Mouse (Mus musculus) limb, embryonic 10.5 days (tissue): ENCODE measurements around the gene Nckap5. TPM values are rescaled to one million over a fixed set of nuclear protein-coding genes. Genes with fewer than 3 reads are reported as not detected.

ENCODE experiments used
- DNase-seq: peaks from one replicate; pipeline ENCODE4 v3.0.0-alpha.2; 2017; ENCODE audit warnings: low spot score
- H3K27ac ChIP-seq: fragments of 300-500 bp; sonication (generic); 2 replicates; pipeline ENCODE4 v1.5.1; 2016; ENCODE audit warnings: mild to moderate bottlenecking
- H3K27me3 ChIP-seq: fragments of 300-500 bp; sonication (generic); 2 replicates; pipeline ENCODE4 v1.6.1; 2016; ENCODE audit warnings: low read depth, mild to moderate bottlenecking; ENCODE audit not compliant: poor library complexity, severe bottlenecking
- H3K36me3 ChIP-seq: fragments of 300-500 bp; sonication (generic); 2 replicates; pipeline ENCODE4 v1.6.1; 2016; ENCODE audit warnings: mild to moderate bottlenecking, moderate library complexity
- H3K4me1 ChIP-seq: fragments of 300-500 bp; sonication (generic); 2 replicates; pipeline ENCODE4 v1.6.1; 2016
- H3K4me3 ChIP-seq: fragments of 300-500 bp; sonication (generic); 2 replicates; pipeline ENCODE4 v1.5.1; 2016; ENCODE audit warnings: mild to moderate bottlenecking, moderate library complexity
- H3K9me3 ChIP-seq: fragments of 300-500 bp; sonication (generic); replicated peaks from 2 replicates; pipeline ENCODE4 v1.6.1; 2016; ENCODE audit warnings: mild to moderate bottlenecking
- WGBS: fragments of 180-500 bp; shearing (Covaris S2); methylation state at CpG from one replicate; pipeline ENCODE4 v1.1.7; 2016; 5-methylcytosine and 5-hydroxymethylcytosine counted together
- polyA plus RNA-seq: library from polyadenylated mRNA; unstranded; fragments of >200 nt; fragmentation: Nextera tagmentation; extraction: Ambion mirVana; gene quantifications from 2 replicates; pipeline ENCODE4 v1.2.1, GENCODE M21; 2016

Nckap5 gene
- polyA plus RNA-seq, 1 experiment from 2014 or later = 1.8 TPM

DNA sequence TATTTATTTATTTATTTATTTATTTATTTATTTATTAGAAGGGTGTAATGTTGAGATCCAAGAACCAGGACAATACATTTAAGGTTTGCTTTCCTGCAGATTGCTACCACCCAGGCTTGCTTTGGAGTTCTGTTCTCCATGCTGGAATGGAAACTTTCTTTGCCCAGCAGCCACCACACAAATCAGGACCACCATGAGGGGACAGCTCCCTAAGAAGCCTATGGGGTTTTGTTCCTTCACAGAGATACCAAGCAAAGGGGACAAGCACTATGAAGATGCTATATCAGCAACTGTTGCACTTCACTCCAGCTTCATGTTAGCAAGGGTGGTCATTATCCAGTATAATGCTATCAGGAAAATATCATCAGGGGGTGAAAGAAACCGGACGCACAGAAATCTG lies 513.7 kb downstream of the Nckap5 start:
- H3K27me3 ChIP-seq = no peaks in the 10 kb centered on the region
- peak; percentile 64 for DNase-seq
- H3K36me3 ChIP-seq = no peaks in the 10 kb centered on the region
- WGBS = 68% methylated on average over 2 of the region's 2 CpGs
- no peaks in the 10 kb centered on the region for H3K9me3 ChIP-seq
- H3K4me3 ChIP-seq = no peak overlapping the region
- no peaks in the 10 kb centered on the region for H3K4me1 ChIP-seq
- H3K27ac ChIP-seq = no peak overlapping the region

GRCm38 (mm10) chr1:126301129-126301528 lies 529.5 kb downstream of the Nckap5 start:
- H3K27ac ChIP-seq = no peak overlapping the region
- 93% methylated on average over 2 of the region's 2 CpGs for WGBS
- H3K4me1 ChIP-seq = no peaks in the 10 kb centered on the region
- no peaks in the 10 kb centered on the region for H3K9me3 ChIP-seq
- H3K4me3 ChIP-seq = no peak overlapping the region
- no peak for DNase-seq
- H3K27me3 ChIP-seq = no peaks in the 10 kb centered on the region
- no peaks in the 10 kb centered on the region for H3K36me3 ChIP-seq

DNA sequence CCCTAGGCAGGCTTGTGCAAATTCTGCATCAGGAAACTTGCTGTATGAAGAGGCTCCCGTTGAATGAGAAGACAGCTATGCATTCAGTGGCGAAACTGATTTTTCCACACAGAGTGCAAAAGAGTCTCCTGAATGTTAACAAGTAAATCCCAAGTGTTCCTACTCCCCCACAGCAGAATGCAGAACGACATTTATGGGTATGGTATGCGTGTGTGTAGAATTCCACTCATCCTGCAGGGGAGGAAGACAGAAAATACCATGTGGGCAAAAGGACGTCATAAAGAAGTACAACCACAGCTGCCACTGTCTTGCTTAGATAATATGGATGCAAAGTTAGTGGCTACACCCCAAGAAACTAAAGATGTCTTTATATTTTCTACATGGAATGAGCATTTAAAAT lies 565.7 kb downstream of the Nckap5 start:
- Histone ChIP-seq H3K4me3 (no peak overlapping the region), H3K9me3 (no peaks in the 10 kb centered on the region), H3K27me3 (no peaks in the 10 kb centered on the region), H3K36me3 (no peaks in the 10 kb centered on the region), H3K4me1 (no peaks in the 10 kb centered on the region), H3K27ac (no peak overlapping the region)
- WGBS = 83% methylated on average over 5 of the region's 5 CpGs
- DNase-seq = no peak

DNA sequence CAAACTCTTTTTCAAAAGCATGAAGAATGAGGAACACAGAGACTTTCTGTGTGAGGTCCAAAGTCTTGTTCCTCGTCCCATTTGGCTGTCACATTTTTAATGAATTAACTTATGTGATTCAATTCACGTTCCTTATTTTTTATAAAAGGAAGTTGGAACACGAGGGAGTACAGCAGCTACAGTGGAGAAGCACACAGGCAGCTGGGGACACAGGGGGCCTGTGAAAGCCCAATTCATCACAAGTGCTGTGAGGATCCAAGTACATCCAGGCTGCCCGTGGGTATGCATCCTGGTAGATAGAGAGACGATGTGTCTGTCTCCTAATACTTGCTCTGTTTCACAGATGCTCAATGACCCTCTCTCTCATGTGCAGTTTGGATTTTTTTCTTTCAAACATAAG lies 576.2 kb downstream of the Nckap5 start:
- Histone ChIP-seq H3K36me3 (no peaks in the 10 kb centered on the region), H3K4me3 (no peak overlapping the region), H3K4me1 (no peaks in the 10 kb centered on the region), H3K27ac (no peak overlapping the region), H3K9me3 (no peaks in the 10 kb centered on the region), H3K27me3 (no peaks in the 10 kb centered on the region)
- DNase-seq = no peak
- 86% methylated on average over 5 of the region's 5 CpGs for WGBS

DNA sequence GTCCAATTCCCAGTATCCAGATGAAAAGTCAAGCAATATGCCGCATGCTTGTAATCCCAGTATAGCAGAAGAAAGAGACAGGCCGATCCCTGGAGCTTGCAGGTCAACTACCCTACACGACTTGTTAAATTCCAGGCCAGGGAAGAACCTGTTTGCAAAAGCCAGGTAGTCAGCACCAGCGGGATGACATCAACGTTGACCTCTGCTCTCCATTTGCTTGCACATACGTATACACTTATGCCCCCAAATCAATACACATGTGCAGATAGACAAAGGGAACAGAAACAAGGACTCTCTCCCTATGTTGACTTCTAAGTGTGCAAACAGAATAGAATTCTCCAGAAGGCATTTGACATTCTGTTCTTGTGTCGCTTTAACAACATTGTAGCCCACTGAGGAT lies 576.7 kb downstream of the Nckap5 start:
- no peaks in the 10 kb centered on the region for H3K9me3 ChIP-seq
- DNase-seq = no peak
- H3K36me3 ChIP-seq = no peaks in the 10 kb centered on the region
- H3K4me1 ChIP-seq = no peaks in the 10 kb centered on the region
- no peak overlapping the region for H3K4me3 ChIP-seq
- 92% methylated on average over 7 of the region's 7 CpGs for WGBS
- no peaks in the 10 kb centered on the region for H3K27me3 ChIP-seq
- H3K27ac ChIP-seq = no peak overlapping the region

DNA sequence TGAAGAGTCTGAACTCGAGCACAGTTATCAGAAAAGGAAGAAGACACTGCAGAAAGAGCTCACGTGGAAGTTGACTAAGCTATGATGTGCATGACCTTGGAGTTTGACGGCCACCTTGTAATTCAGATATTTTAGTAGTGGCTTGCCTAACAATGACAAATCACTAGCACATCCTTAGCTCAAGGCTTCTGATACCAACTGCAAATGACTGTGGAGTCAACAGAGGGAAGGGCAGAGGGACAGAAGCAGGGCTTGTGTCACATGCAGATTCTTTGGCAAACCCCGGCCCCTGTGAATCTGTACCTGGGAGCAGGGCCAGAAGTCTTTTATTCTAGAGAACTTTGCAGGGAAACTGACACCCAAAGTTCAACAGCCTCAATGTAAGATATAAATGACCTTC lies 597.4 kb downstream of the Nckap5 start:
- H3K27me3 ChIP-seq = no peaks in the 10 kb centered on the region
- no peak overlapping the region for H3K27ac ChIP-seq
- H3K9me3 ChIP-seq = no peaks in the 10 kb centered on the region
- H3K36me3 ChIP-seq = no peaks in the 10 kb centered on the region
- WGBS = 88% methylated on average over 4 of the region's 4 CpGs
- H3K4me3 ChIP-seq = no peak overlapping the region
- DNase-seq = no peak
- H3K4me1 ChIP-seq = no peaks in the 10 kb centered on the region

- 81% methylated on average over 9 of the region's 9 CpGs for WGBS
- Histone ChIP-seq H3K4me3 (no peak overlapping the region), H3K27me3 (no peaks in the 10 kb centered on the region), H3K27ac (no peak overlapping the region), H3K9me3 (no peaks in the 10 kb centered on the region), H3K36me3 (no peaks in the 10 kb centered on the region), H3K4me1 (no peaks in the 10 kb centered on the region)
- no peak for DNase-seq
These were observed 599.4 kb downstream of the Nckap5 start for GRCm38 (mm10) chr1:126231199-126231598.

- 86% methylated on average over 6 of the region's 6 CpGs for WGBS
- no peaks in the 10 kb centered on the region for H3K4me1 ChIP-seq
- H3K4me3 ChIP-seq = no peak overlapping the region
- no peak overlapping the region for H3K27ac ChIP-seq
- no peaks in the 10 kb centered on the region for H3K27me3 ChIP-seq
- no peak for DNase-seq
- H3K36me3 ChIP-seq = no peaks in the 10 kb centered on the region
- H3K9me3 ChIP-seq = no peaks in the 10 kb centered on the region
These were observed 620.4 kb downstream of the Nckap5 start for GRCm38 (mm10) chr1:126210212-126210611.

DNA sequence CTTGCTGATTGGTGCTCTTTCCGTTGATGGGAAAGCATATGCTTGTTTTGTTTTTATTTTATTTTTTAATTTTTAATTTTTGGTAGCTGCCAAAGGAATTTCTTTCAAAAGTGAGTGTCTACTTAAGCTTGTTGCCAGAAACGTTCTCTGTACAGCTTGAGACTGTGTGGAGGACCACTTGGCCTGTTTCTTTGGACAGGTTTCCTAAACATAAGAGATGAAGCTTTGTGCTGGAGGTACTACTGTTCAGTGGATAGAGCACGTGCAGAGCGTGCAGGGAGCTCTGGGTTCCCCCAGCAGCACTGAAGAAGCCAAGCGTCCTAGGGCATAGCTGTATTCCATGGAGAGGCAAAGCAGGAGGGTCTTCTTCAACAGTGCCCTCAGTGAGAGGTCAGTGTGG lies 620.9 kb downstream of the Nckap5 start:
- WGBS = 87% methylated on average over 5 of the region's 5 CpGs
- no peaks in the 10 kb centered on the region for H3K4me1 ChIP-seq
- H3K36me3 ChIP-seq = no peaks in the 10 kb centered on the region
- H3K27me3 ChIP-seq = no peaks in the 10 kb centered on the region
- no peak for DNase-seq
- no peaks in the 10 kb centered on the region for H3K9me3 ChIP-seq
- H3K4me3 ChIP-seq = no peak overlapping the region
- H3K27ac ChIP-seq = no peak overlapping the region

- Histone ChIP-seq H3K27me3 (no peaks in the 10 kb centered on the region), H3K4me3 (no peak overlapping the region), H3K27ac (no peak overlapping the region), H3K9me3 (no peaks in the 10 kb centered on the region), H3K4me1 (no peaks in the 10 kb centered on the region), H3K36me3 (no peaks in the 10 kb centered on the region)
- DNase-seq = no peak
- 93% methylated on average over 7 of the region's 7 CpGs for WGBS
These were observed 621.5 kb downstream of the Nckap5 start for GRCm38 (mm10) chr1:126209131-126209530.

DNA sequence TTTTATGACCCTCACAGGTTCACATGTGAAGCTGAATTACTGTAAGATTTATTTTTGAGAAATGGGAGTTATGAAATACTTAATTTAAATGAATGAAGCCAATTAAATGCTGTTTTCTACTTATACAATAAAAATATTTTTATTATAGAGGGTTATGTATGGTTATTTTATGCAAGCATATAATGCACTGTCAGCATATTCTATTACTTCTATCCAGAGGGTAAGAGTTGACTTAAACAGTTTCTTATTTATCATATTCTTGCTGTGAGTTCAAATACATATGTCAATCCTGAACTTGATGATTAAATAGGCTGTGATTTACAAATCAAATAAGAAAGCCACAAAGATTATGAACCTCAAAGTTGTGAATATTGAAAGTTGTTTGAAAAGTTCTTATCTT lies 633.7 kb downstream of the Nckap5 start:
- H3K9me3 ChIP-seq = no peaks in the 10 kb centered on the region
- no peaks in the 10 kb centered on the region for H3K36me3 ChIP-seq
- no peaks in the 10 kb centered on the region for H3K27me3 ChIP-seq
- H3K27ac ChIP-seq = no peak overlapping the region
- DNase-seq = no peak
- H3K4me1 ChIP-seq = no peaks in the 10 kb centered on the region
- no peak overlapping the region for H3K4me3 ChIP-seq

- Histone ChIP-seq H3K27me3 (no peaks in the 10 kb centered on the region), H3K4me1 (no peaks in the 10 kb centered on the region), H3K36me3 (no peaks in the 10 kb centered on the region), H3K4me3 (no peak overlapping the region), H3K27ac (no peak overlapping the region), H3K9me3 (no peaks in the 10 kb centered on the region)
- 84% methylated on average over 4 of the region's 4 CpGs for WGBS
- no peak for DNase-seq
These were observed 640.2 kb downstream of the Nckap5 start for GRCm38 (mm10) chr1:126190353-126190752.

DNA sequence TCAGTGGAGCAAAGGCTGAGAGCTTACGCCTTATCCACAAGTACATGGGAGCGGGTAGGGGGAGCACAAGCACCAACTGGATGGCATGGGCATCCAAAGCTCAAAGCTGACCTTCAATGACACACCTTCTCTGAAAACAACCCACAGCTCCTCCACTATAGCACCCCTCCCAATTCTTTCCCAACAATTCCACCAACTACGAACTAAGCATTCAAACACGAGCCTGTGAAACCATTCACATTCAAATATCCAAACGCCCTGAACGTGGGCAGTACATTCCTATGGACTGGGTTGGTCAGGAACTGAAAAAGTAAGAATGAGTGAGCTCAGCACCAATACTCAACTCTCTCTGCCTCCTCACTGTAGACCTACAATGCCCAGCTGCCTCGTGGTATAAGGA lies 646.8 kb downstream of the Nckap5 start:
- Histone ChIP-seq H3K9me3 (no peaks in the 10 kb centered on the region), H3K27ac (no peak overlapping the region), H3K4me3 (no peak overlapping the region), H3K36me3 (no peaks in the 10 kb centered on the region), H3K27me3 (no peaks in the 10 kb centered on the region), H3K4me1 (no peaks in the 10 kb centered on the region)
- no peak for DNase-seq
- WGBS = 89% methylated on average over 7 of the region's 7 CpGs

DNA sequence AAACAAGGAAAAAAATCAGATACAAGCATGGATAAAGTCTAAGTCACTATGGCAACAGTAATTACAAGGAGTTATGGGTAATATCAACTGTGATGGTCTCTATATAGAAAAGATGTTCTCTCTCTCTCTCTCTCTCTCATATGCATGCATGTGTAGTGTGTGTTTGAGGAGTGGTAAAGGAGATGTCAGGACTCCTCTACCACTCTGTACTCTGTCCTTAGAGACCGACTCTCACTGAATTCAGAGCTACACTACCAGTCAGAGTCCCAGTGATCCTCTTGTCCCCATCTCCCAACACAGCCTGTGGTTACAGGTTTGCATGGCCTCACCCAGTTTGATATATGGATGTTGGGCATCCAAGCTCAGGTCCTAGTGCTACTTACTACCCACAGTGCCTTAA lies 662.0 kb downstream of the Nckap5 start:
- Histone ChIP-seq H3K27ac (no peak overlapping the region), H3K4me1 (no peaks in the 10 kb centered on the region), H3K36me3 (no peaks in the 10 kb centered on the region), H3K9me3 (no peaks in the 10 kb centered on the region), H3K27me3 (no peaks in the 10 kb centered on the region), H3K4me3 (no peak overlapping the region)
- 83% methylated on average over 1 of the region's 1 CpGs for WGBS
- DNase-seq = no peak
